In the genomic region with DNA sequence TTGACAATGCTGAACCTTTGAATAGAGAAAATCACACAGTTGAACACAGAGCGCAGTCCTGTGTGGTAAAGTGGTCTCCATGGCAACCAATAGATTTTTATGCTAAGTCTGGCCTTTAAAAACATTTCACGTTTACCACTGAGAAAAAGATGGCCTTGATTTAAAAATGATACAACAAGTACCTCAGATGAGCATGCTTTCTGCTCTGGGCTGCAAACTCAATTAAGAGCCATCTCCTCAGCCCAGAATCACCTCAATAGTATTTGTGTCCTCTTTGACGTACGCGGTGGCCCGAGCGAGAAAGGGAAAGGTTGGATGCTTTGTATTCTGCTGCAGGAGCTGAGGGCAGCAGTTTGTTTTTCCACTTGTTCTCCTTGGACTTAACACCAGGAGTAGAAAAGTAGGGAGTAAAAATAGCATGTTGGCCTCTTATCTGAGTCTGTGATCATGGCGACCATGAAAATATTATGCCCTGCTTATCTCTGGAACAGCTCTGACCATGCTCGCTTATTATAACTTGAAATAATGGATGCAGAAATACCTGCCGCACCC, we compare ENCODE assay signal across 11 mouse cellular contexts.
DNase-seq lines count a peak whose midpoint lies in the region; ATAC-seq and TF ChIP-seq lines count a peak whose summit lies in the region.
"Had no signal": no experiment of that assay in that cellular context is flagged by ENCODE, and none has a peak within 500 bp of the region (broad histone marks: within the 10 kb centered on the region; RNA-seq: fewer than 3 reads in every experiment).

No protein-coding gene starts in this region.

- H3K9ac ChIP-seq in forebrain, embryonic 14.5 days (ENCODE audit: low read length), result no peak overlapping the region
- H3K9ac ChIP-seq in heart, embryonic 11.5 days (ENCODE audit: low read depth, low read length), result no peak overlapping the region
- H3K9ac ChIP-seq in midbrain, embryonic 13.5 days (replicated peaks), result no peak overlapping the region
- H3K9ac ChIP-seq: intestine, embryonic 15.5 days had no signal

- no peak for TF ChIP-seq CTCF in layer of hippocampus, adult 2 months (conservative IDR thresholded peaks at IDR 0.05)

- WGBS in forebrain, embryonic 14.5 days, result 47% methylated on average over 10 of the region's 10 CpGs
- WGBS in heart, embryonic 11.5 days (ENCODE audit: insufficient replicate concordance), result 60% methylated on average over 10 of the region's 10 CpGs
- 58% methylated on average over 10 of the region's 10 CpGs for WGBS in midbrain, embryonic 13.5 days

- no peak overlapping the region for H3K4me3 ChIP-seq in layer of hippocampus, adult 2 months
- no peak overlapping the region for H3K4me3 ChIP-seq in forebrain, embryonic 14.5 days (ENCODE audit: low read depth, low read length)
- H3K4me3 ChIP-seq in heart, embryonic 11.5 days (ENCODE audit: low read depth, low read length), result no peak overlapping the region
- H3K4me3 ChIP-seq in midbrain, embryonic 13.5 days (replicated peaks), result no peak overlapping the region
- H3K4me3 ChIP-seq: intestine, embryonic 15.5 days had no signal

- H3K4me1 ChIP-seq in forebrain, embryonic 14.5 days (ENCODE audit: control insufficient read depth, insufficient read depth, low read length), result peaks cover 15% of the 10 kb centered on the region
- H3K4me1 ChIP-seq in heart, embryonic 11.5 days (ENCODE audit: control insufficient read depth, insufficient read depth, low read length), result peaks cover 10% of the 10 kb centered on the region; the same call in 1 of the 2 replicates
- H3K4me1 ChIP-seq in midbrain, embryonic 13.5 days (replicated peaks), result peaks cover 20% of the 10 kb centered on the region

- peak; percentile 65 for ATAC-seq in forebrain, embryonic 14.5 days
- ATAC-seq in heart, embryonic 11.5 days (replicated peaks; ENCODE audit: insufficient number of reproducible peaks, low FRiP score, low TSS enrichment), result no peak
- ATAC-seq in midbrain, embryonic 13.5 days, result peak; percentile 85
- ATAC-seq: activated CD4-positive, CD25-positive, alpha-beta regulatory T cell, adult 4 months; intestine, embryonic 15.5 days had no signal

- no peak overlapping the region for H3K4me2 ChIP-seq in forebrain, embryonic 14.5 days (ENCODE audit: low read length)
- H3K4me2 ChIP-seq in heart, embryonic 11.5 days, result peak overlapping the region; percentile 9; the same call in 1 of the 2 replicates
- H3K4me2 ChIP-seq in midbrain, embryonic 13.5 days (replicated peaks), result no peak overlapping the region
- H3K4me2 ChIP-seq: intestine, embryonic 15.5 days had no signal

- no peaks in the 10 kb centered on the region for H3K9me3 ChIP-seq in forebrain, embryonic 14.5 days (replicated peaks; ENCODE audit: control insufficient read depth, low read length)
- no peaks in the 10 kb centered on the region for H3K9me3 ChIP-seq in heart, embryonic 11.5 days (replicated peaks; ENCODE audit: control insufficient read depth, low read length)
- H3K9me3 ChIP-seq in midbrain, embryonic 13.5 days, result no peaks in the 10 kb centered on the region
- H3K9me3 ChIP-seq: intestine, embryonic 15.5 days had no signal

- DNase-seq in layer of hippocampus, adult 2 months (ENCODE audit: low spot score in 2 of 2), result peak in 1 of 2 experiments; percentile 34
- DNase-seq in layer of hippocampus, adult 9-11 months, result no peak
- peak; percentile 69 for DNase-seq in forebrain, embryonic 14.5 days (ENCODE audit: low spot score)
- no peak for DNase-seq in urinary bladder, postnatal 14 days (ENCODE audit: low spot score)
- no peak for DNase-seq in cerebellum, adult 11-12 months
- DNase-seq in ovary, postnatal 10 days (ENCODE audit: low spot score), result no peak
- DNase-seq: cerebellum, postnatal 36 days had no signal

- peak overlapping the region; percentile 90 for H3K27ac ChIP-seq in layer of hippocampus, adult 2 months
- H3K27ac ChIP-seq in forebrain, embryonic 14.5 days (ENCODE audit: low read depth, low read length), result no peak overlapping the region; the same call in 1 of the 2 replicates
- 0 out of 2 replicates have a peak overlapping the region, but pooled peaks have one; percentile 18 for H3K27ac ChIP-seq in heart, embryonic 11.5 days (ENCODE audit: low read depth, low read length)
- H3K27ac ChIP-seq in midbrain, embryonic 13.5 days, result peak overlapping the region; percentile 57
- H3K27ac ChIP-seq: intestine, embryonic 15.5 days had no signal

- no peaks in the 10 kb centered on the region for H3K27me3 ChIP-seq in forebrain, embryonic 14.5 days (replicated peaks; ENCODE audit: control insufficient read depth, insufficient read depth, low read length)
- no peaks in the 10 kb centered on the region for H3K27me3 ChIP-seq in heart, embryonic 11.5 days (ENCODE audit: control insufficient read depth, insufficient read depth, low read length)
- H3K27me3 ChIP-seq in midbrain, embryonic 13.5 days, result no peaks in the 10 kb centered on the region
- H3K27me3 ChIP-seq: intestine, embryonic 15.5 days had no signal

- H3K36me3 ChIP-seq in forebrain, embryonic 14.5 days (ENCODE audit: control insufficient read depth, insufficient read depth, low read length), result no peaks in the 10 kb centered on the region
- H3K36me3 ChIP-seq in heart, embryonic 11.5 days (ENCODE audit: control insufficient read depth, insufficient read depth, low read length), result no peaks in the 10 kb centered on the region
- no peaks in the 10 kb centered on the region for H3K36me3 ChIP-seq in midbrain, embryonic 13.5 days
- H3K36me3 ChIP-seq: intestine, embryonic 15.5 days had no signal
